Mouse (Mus musculus) testis, adult 2 months (tissue): ENCODE results near the gene Vamp4.
"Not testable (repeated sequence)": the region's sequence is repeated elsewhere in the genome, so short reads cannot be mapped to it uniquely, and the experiment has no call there.

Experiments
- CTCF ChIP-seq: fragments of 200-500 bp; IDR thresholded peaks from 2 replicates; pipeline ENCODE4 v1.5.1; 2012; ENCODE audit warnings: low read depth, mild to moderate bottlenecking, inconsistent platforms, low read length, moderate library complexity; ENCODE audit not compliant: control insufficient read depth, insufficient read depth, insufficient replicate concordance
- POLR2A ChIP-seq: fragments of 200-500 bp; IDR thresholded peaks from 2 replicates; pipeline ENCODE4 v1.6.1; 2012; ENCODE audit warnings: low read depth, mild to moderate bottlenecking, inconsistent platforms, low read length, moderate library complexity; ENCODE audit not compliant: control insufficient read depth

DNA sequence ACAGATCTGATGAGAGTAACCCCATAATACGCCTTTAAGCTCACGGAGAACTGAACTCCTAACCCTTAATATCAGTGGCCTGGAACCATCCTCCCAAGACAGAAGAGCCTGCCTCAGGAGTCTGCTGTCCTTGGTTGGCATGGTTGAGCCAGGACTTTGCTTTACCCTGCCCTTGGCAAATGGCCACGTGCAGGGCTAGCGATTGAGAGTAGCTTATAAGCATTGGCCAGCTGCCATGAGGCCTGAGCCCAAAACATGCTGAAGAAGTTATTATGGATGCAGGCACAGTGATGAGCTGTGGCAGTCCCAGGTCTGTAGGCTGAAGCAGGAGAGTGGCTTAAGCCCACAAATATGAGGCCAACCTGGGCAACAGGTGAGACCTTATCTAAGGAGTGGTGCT is 57.5 kb downstream of the Vamp4 start:
- TF ChIP-seq POLR2A, CTCF: not testable (repeated sequence)
